Mouse (Mus musculus): ENCODE measurements around the gene Olfr1066. TPM values are rescaled to one million over a fixed set of nuclear protein-coding genes. Genes with fewer than 3 reads are reported as not detected.
"Not testable (repeated sequence)": the region's sequence is repeated elsewhere in the genome, so short reads cannot be mapped to it uniquely, and the experiment has no call there.

The Olfr1066 gene
- polyA plus RNA-seq (2015; fragmentation: Nextera tagmentation; extraction: Ambion mirVana), result not detected in 2 replicates

- H3K36me3 ChIP-seq, result no peaks in the 10 kb centered on the region
- no peak within 1 kb of the TSS for H3K27ac ChIP-seq (replicated peaks)
- no peaks in the 10 kb centered on the region for H3K9me3 ChIP-seq (replicated peaks)
- no peak within 1 kb of the TSS for H3K4me3 ChIP-seq (replicated peaks)
- no peaks in the 10 kb centered on the region for H3K27me3 ChIP-seq (replicated peaks)
- H3K9ac ChIP-seq (replicated peaks), result no peak within 1 kb of the TSS
- H3K4me1 ChIP-seq, result no peaks in the 10 kb centered on the region
- no peak within 1 kb of the TSS for H3K4me2 ChIP-seq
- 90% methylated on average over 1 of the region's 1 CpGs for WGBS
- ATAC-seq (ENCODE audit: low FRiP score), result no peak
These were observed at the start of gene Olfr1066 for GRCm38 (mm10) chr2:86456169-86456568. TSS of gene Olfr1066 (minus strand) at chr2:86456269.

GRCm38 (mm10) chr2:86487286-86487685, 31.2 kb upstream of the Olfr1066 start, which contains the start of gene Olfr228:
TSS of gene Olfr228 (minus strand) at chr2:86487386.
- no peak within 1 kb of the TSS for H3K9ac ChIP-seq (replicated peaks)
- H3K4me2 ChIP-seq, result no peak within 1 kb of the TSS
- 24% methylated on average over 1 of the region's 1 CpGs for WGBS
- H3K36me3 ChIP-seq, result no peaks in the 10 kb centered on the region
- no peak for ATAC-seq (ENCODE audit: low FRiP score)
- H3K27ac ChIP-seq (replicated peaks), result no peak within 1 kb of the TSS
- no peak within 1 kb of the TSS for H3K4me3 ChIP-seq (replicated peaks)
- no peaks in the 10 kb centered on the region for H3K9me3 ChIP-seq (replicated peaks)
- H3K4me1 ChIP-seq, result no peaks in the 10 kb centered on the region
- no peaks in the 10 kb centered on the region for H3K27me3 ChIP-seq (replicated peaks)

GRCm38 (mm10) chr2:86464442-86465109, 8.5 kb upstream of the Olfr1066 start:
- no peak for ATAC-seq (ENCODE audit: low FRiP score)
- 44% methylated on average over 10 of the region's 10 CpGs for WGBS
- Histone ChIP-seq H3K36me3 (no peaks in the 10 kb centered on the region), H3K9ac (replicated peaks) (no peak overlapping the region), H3K9me3 (replicated peaks) (no peaks in the 10 kb centered on the region), H3K27ac (replicated peaks) (no peak overlapping the region), H3K4me2 (no peak overlapping the region), H3K4me3 (replicated peaks) (no peak overlapping the region), H3K4me1 (no peaks in the 10 kb centered on the region), H3K27me3 (replicated peaks) (no peaks in the 10 kb centered on the region)

- Histone ChIP-seq H3K4me1 (no peaks in the 10 kb centered on the region), H3K27me3 (replicated peaks) (no peaks in the 10 kb centered on the region)
- no peak for ATAC-seq (ENCODE audit: low FRiP score)
These were observed 4.4 kb upstream of the Olfr1066 start for GRCm38 (mm10) chr2:86460434-86460833.

GRCm38 (mm10) chr2:86450491-86450890, 5.6 kb downstream of the Olfr1066 start, which contains the start of gene Olfr1065:
TSS of gene Olfr1065 (minus strand) at chr2:86450591.
- not testable (repeated sequence) for H3K4me1 ChIP-seq; H3K4me2 ChIP-seq; H3K36me3 ChIP-seq; H3K9ac ChIP-seq (replicated peaks); H3K27me3 ChIP-seq (replicated peaks); H3K9me3 ChIP-seq (replicated peaks); ATAC-seq (ENCODE audit: low FRiP score); H3K4me3 ChIP-seq (replicated peaks); H3K27ac ChIP-seq (replicated peaks)
- WGBS, result 64% methylated on average over 1 of the region's 1 CpGs

More at GRCm38 (mm10) chr2:86460434-86460833, 4.4 kb upstream of the Olfr1066 start:
- Histone ChIP-seq H3K9ac (replicated peaks) (no peak overlapping the region), H3K27ac (replicated peaks) (no peak overlapping the region), H3K36me3 (no peaks in the 10 kb centered on the region), H3K4me3 (replicated peaks) (no peak overlapping the region), H3K4me2 (no peak overlapping the region), H3K9me3 (replicated peaks) (no peaks in the 10 kb centered on the region)
- 68% methylated on average over 1 of the region's 1 CpGs for WGBS

GRCm38 (mm10) chr2:86442101-86442500, 14.0 kb downstream of the Olfr1066 start:
- H3K9ac ChIP-seq (replicated peaks), result not testable (repeated sequence)

GRCm38 (mm10) chr2:86428511-86428910, 27.6 kb downstream of the Olfr1066 start:
- 93% methylated on average over 8 of the region's 8 CpGs for WGBS
- not testable (repeated sequence) for H3K4me2 ChIP-seq; ATAC-seq (ENCODE audit: low FRiP score); H3K27ac ChIP-seq (replicated peaks); H3K36me3 ChIP-seq; H3K27me3 ChIP-seq (replicated peaks); H3K9ac ChIP-seq (replicated peaks); H3K4me1 ChIP-seq; H3K9me3 ChIP-seq (replicated peaks); H3K4me3 ChIP-seq (replicated peaks)

More at GRCm38 (mm10) chr2:86442101-86442500, 14.0 kb downstream of the Olfr1066 start:
- H3K4me2 ChIP-seq; H3K4me1 ChIP-seq; H3K27ac ChIP-seq (replicated peaks); H3K27me3 ChIP-seq (replicated peaks); H3K9me3 ChIP-seq (replicated peaks); H3K36me3 ChIP-seq; ATAC-seq (ENCODE audit: low FRiP score); H3K4me3 ChIP-seq (replicated peaks): not testable (repeated sequence)
- WGBS, result 56% methylated on average over 1 of the region's 1 CpGs

- not testable (repeated sequence) for H3K4me3 ChIP-seq (replicated peaks); H3K36me3 ChIP-seq; H3K9ac ChIP-seq (replicated peaks); H3K27me3 ChIP-seq (replicated peaks); ATAC-seq (ENCODE audit: low FRiP score); H3K27ac ChIP-seq (replicated peaks); H3K4me2 ChIP-seq; H3K9me3 ChIP-seq (replicated peaks); H3K4me1 ChIP-seq
These were observed 29.4 kb downstream of the Olfr1066 start, which contains the start of gene Olfr1062 for GRCm38 (mm10) chr2:86426649-86427048. TSS of gene Olfr1062 (minus strand) at chr2:86426749.

GRCm38 (mm10) chr2:86413950-86414349, 42.1 kb downstream of the Olfr1066 start, which contains the start of gene Olfr1061:
TSS of gene Olfr1061 (minus strand) at chr2:86414050.
- Histone ChIP-seq H3K36me3 (no peaks in the 10 kb centered on the region), H3K27me3 (replicated peaks) (no peaks in the 10 kb centered on the region), H3K9me3 (replicated peaks) (no peaks in the 10 kb centered on the region), H3K4me2 (no peak within 1 kb of the TSS), H3K4me1 (no peaks in the 10 kb centered on the region), H3K9ac (replicated peaks) (no peak within 1 kb of the TSS), H3K4me3 (replicated peaks) (no peak within 1 kb of the TSS), H3K27ac (replicated peaks) (no peak within 1 kb of the TSS)
- no peak for ATAC-seq (ENCODE audit: low FRiP score)
- 85% methylated on average over 1 of the region's 1 CpGs for WGBS

Other genes with a start within 250 kb of the Olfr1066 start
- not detected in 2 replicates for gene Olfr1046, start 237.0 kb downstream of the Olfr1066 start, polyA plus RNA-seq (2015; fragmentation: Nextera tagmentation; extraction: Ambion mirVana)
- not detected in 2 replicates for gene Olfr1047, start 224.9 kb downstream of the Olfr1066 start, polyA plus RNA-seq (2015; fragmentation: Nextera tagmentation; extraction: Ambion mirVana)
- gene Olfr1048, start 216.0 kb downstream of the Olfr1066 start, polyA plus RNA-seq (2015; fragmentation: Nextera tagmentation; extraction: Ambion mirVana), result not detected in 2 replicates
- not detected in 2 replicates for gene Olfr1049, start 197.9 kb downstream of the Olfr1066 start, polyA plus RNA-seq (2015; fragmentation: Nextera tagmentation; extraction: Ambion mirVana)
- gene Olfr1051, start 177.2 kb downstream of the Olfr1066 start, polyA plus RNA-seq (2015; fragmentation: Nextera tagmentation; extraction: Ambion mirVana), result not detected in 2 replicates
- not detected in 2 replicates for gene Olfr1052, start 163.8 kb downstream of the Olfr1066 start, polyA plus RNA-seq (2015; fragmentation: Nextera tagmentation; extraction: Ambion mirVana)
- not detected in 2 replicates for gene Olfr1053, start 141.0 kb downstream of the Olfr1066 start, polyA plus RNA-seq (2015; fragmentation: Nextera tagmentation; extraction: Ambion mirVana)
- not detected in 2 replicates for gene Olfr1054, start 120.8 kb downstream of the Olfr1066 start, polyA plus RNA-seq (2015; fragmentation: Nextera tagmentation; extraction: Ambion mirVana)
- not detected in 2 replicates for gene Olfr1055, start 106.0 kb downstream of the Olfr1066 start, polyA plus RNA-seq (2015; fragmentation: Nextera tagmentation; extraction: Ambion mirVana)
- not detected in 2 replicates for gene Olfr1056, start 93.8 kb downstream of the Olfr1066 start, polyA plus RNA-seq (2015; fragmentation: Nextera tagmentation; extraction: Ambion mirVana)
- gene Olfr1057, start 77.9 kb downstream of the Olfr1066 start, polyA plus RNA-seq (2015; fragmentation: Nextera tagmentation; extraction: Ambion mirVana), result not detected in 2 replicates
- not detected in 2 replicates for gene Olfr1058, start 67.7 kb downstream of the Olfr1066 start, polyA plus RNA-seq (2015; fragmentation: Nextera tagmentation; extraction: Ambion mirVana)
- gene Olfr1061, start 42.2 kb downstream of the Olfr1066 start, polyA plus RNA-seq (2015; fragmentation: Nextera tagmentation; extraction: Ambion mirVana), result not detected in 2 replicates
- not detected in 2 replicates for gene Olfr1062, start 29.5 kb downstream of the Olfr1066 start, polyA plus RNA-seq (2015; fragmentation: Nextera tagmentation; extraction: Ambion mirVana)
- not detected in 2 replicates for gene Olfr1065, start 5.7 kb downstream of the Olfr1066 start, polyA plus RNA-seq (2015; fragmentation: Nextera tagmentation; extraction: Ambion mirVana)
- not detected in 2 replicates for gene Olfr228, start 31.1 kb upstream of the Olfr1066 start, polyA plus RNA-seq (2015; fragmentation: Nextera tagmentation; extraction: Ambion mirVana)
- gene Olfr1076, start 52.2 kb upstream of the Olfr1066 start, polyA plus RNA-seq (2015; fragmentation: Nextera tagmentation; extraction: Ambion mirVana), result not detected in 2 replicates
- not detected in 2 replicates for gene Olfr1079, start 86.2 kb upstream of the Olfr1066 start, polyA plus RNA-seq (2015; fragmentation: Nextera tagmentation; extraction: Ambion mirVana)
- gene Olfr1080, start 102.0 kb upstream of the Olfr1066 start, polyA plus RNA-seq (2015; fragmentation: Nextera tagmentation; extraction: Ambion mirVana), result not detected in 2 replicates
- gene Olfr1082, start 142.7 kb upstream of the Olfr1066 start, polyA plus RNA-seq (2015; fragmentation: Nextera tagmentation; extraction: Ambion mirVana), result not detected in 2 replicates
- not detected in 2 replicates for gene Olfr1084, start 183.5 kb upstream of the Olfr1066 start, polyA plus RNA-seq (2015; fragmentation: Nextera tagmentation; extraction: Ambion mirVana)
- gene Olfr1085, start 205.8 kb upstream of the Olfr1066 start, polyA plus RNA-seq (2015; fragmentation: Nextera tagmentation; extraction: Ambion mirVana), result not detected in 2 replicates
- not detected in 2 replicates for gene Olfr1086, start 223.8 kb upstream of the Olfr1066 start, polyA plus RNA-seq (2015; fragmentation: Nextera tagmentation; extraction: Ambion mirVana)
- gene Olfr1087, start 242.1 kb upstream of the Olfr1066 start, polyA plus RNA-seq (2015; fragmentation: Nextera tagmentation; extraction: Ambion mirVana), result not detected in 2 replicates